Mouse (Mus musculus) limb, embryonic 11.5 days (tissue): Measurements from ENCODE around the gene Cryga. TPM values are rescaled to one million over a fixed set of nuclear protein-coding genes. Genes with fewer than 3 reads are reported as not detected.

Experiments
- ATAC-seq: fragments of 200-750 bp; cut with Nextera tagmentation; 2 replicates; pipeline ENCODE4 v1.8.0; 2017; ENCODE audit warnings: low read depth; ENCODE audit not compliant: insufficient number of reproducible peaks, low FRiP score, low TSS enrichment
- DNase-seq: peaks from one replicate; pipeline ENCODE4 v3.0.0-alpha.2; 2015; ENCODE audit warnings: low spot score
- H3K27ac ChIP-seq: fragments of 300-500 bp; sonication (generic); replicated peaks from 2 replicates; pipeline ENCODE4 v1.5.1; 2014; ENCODE audit warnings: low read depth, mild to moderate bottlenecking, low read length
- H3K27me3 ChIP-seq: fragments of 300-500 bp; sonication (generic); 2 replicates; pipeline ENCODE4 v1.6.1; 2014; ENCODE audit warnings: mild to moderate bottlenecking, low read length, mixed read lengths; ENCODE audit not compliant: control insufficient read depth, insufficient read depth
- H3K36me3 ChIP-seq: fragments of 300-500 bp; sonication (generic); 2 replicates; pipeline ENCODE4 v1.6.1; 2014; ENCODE audit warnings: mild to moderate bottlenecking, low read length, moderate library complexity, mixed read lengths; ENCODE audit not compliant: control insufficient read depth, insufficient read depth
- H3K4me1 ChIP-seq: fragments of 300-500 bp; sonication (generic); 2 replicates; pipeline ENCODE4 v1.6.1; 2014; ENCODE audit warnings: low read length, mixed read lengths; ENCODE audit not compliant: control insufficient read depth, insufficient read depth
- H3K4me2 ChIP-seq: fragments of 300-500 bp; sonication (generic); 2 replicates; pipeline ENCODE4 v1.6.1; 2014; ENCODE audit warnings: low read depth, mild to moderate bottlenecking, moderate library complexity; ENCODE audit not compliant: severe bottlenecking
- H3K4me3 ChIP-seq: fragments of 300-500 bp; sonication (generic); 2 replicates; pipeline ENCODE4 v1.5.1; 2014; ENCODE audit warnings: low read depth, low read length
- H3K9ac ChIP-seq: fragments of 300-500 bp; sonication (generic); 2 replicates; pipeline ENCODE4 v1.6.1; 2014; ENCODE audit warnings: mild to moderate bottlenecking, low read length
- H3K9me3 ChIP-seq: fragments of 300-500 bp; sonication (generic); 2 replicates; pipeline ENCODE4 v1.6.1; 2016; ENCODE audit warnings: low read length; ENCODE audit not compliant: control insufficient read depth
- whole genome bisulfite sequencing: fragments of 180-500 bp; shearing (Covaris S2); extraction: QIAGEN DNeasy Blood & Tissue Kit; methylation state at CpG from one replicate; pipeline ENCODE4 v1.1.7; 2014; 5-methylcytosine and 5-hydroxymethylcytosine counted together
- polyA plus RNA-seq: library from polyadenylated mRNA; unstranded; fragments of >200 nt; fragmentation: Nextera tagmentation; extraction: Ambion mirVana; gene quantifications from 2 replicates; pipeline ENCODE4 v1.2.1, GENCODE M21; 2014

Gene Cryga
- polyA plus RNA-seq, 1 experiment from 2014 or later = not detected

- Histone ChIP-seq H3K27me3 (no peaks in the 10 kb centered on the region), H3K9me3 (no peaks in the 10 kb centered on the region), H3K4me1 (no peaks in the 10 kb centered on the region), H3K4me2 (no peak overlapping the region), H3K9ac (no peak overlapping the region), H3K4me3 (no peak overlapping the region), H3K36me3 (no peaks in the 10 kb centered on the region), H3K27ac (no peak overlapping the region)
- ATAC-seq = no peak
- WGBS = 73% methylated on average over 25 of the region's 25 CpGs
- DNase-seq = no peak
These were observed 6.7 kb upstream of the Cryga start for GRCm38 (mm10) chr1:65109756-65110435.

- no peaks in the 10 kb centered on the region for H3K9me3 ChIP-seq
- DNase-seq (no peak), ATAC-seq (no peak)
- WGBS = 89% methylated on average over 8 of the region's 8 CpGs
- no peaks in the 10 kb centered on the region for H3K27me3 ChIP-seq
- H3K4me3 ChIP-seq = no peak overlapping the region
- H3K36me3 ChIP-seq = no peaks in the 10 kb centered on the region
- H3K9ac ChIP-seq = no peak overlapping the region
- H3K27ac ChIP-seq = no peak overlapping the region
- no peaks in the 10 kb centered on the region for H3K4me1 ChIP-seq
- H3K4me2 ChIP-seq = no peak overlapping the region
These were observed 6.0 kb upstream of the Cryga start for GRCm38 (mm10) chr1:65109196-65109595.

GRCm38 (mm10) chr1:65107654-65108279 is 4.6 kb upstream of the Cryga start:
- no peaks in the 10 kb centered on the region for H3K27me3 ChIP-seq
- no peaks in the 10 kb centered on the region for H3K36me3 ChIP-seq
- H3K4me3 ChIP-seq = no peak overlapping the region
- no peak overlapping the region for H3K9ac ChIP-seq
- 95% methylated on average over 10 of the region's 10 CpGs for WGBS
- DNase-seq (no peak), ATAC-seq (no peak)
- no peaks in the 10 kb centered on the region for H3K9me3 ChIP-seq
- no peak overlapping the region for H3K27ac ChIP-seq
- no peak overlapping the region for H3K4me2 ChIP-seq
- no peaks in the 10 kb centered on the region for H3K4me1 ChIP-seq

GRCm38 (mm10) chr1:65096953-65097352 is 6.2 kb downstream of the Cryga start:
- Histone ChIP-seq H3K4me1 (no peaks in the 10 kb centered on the region), H3K27me3 (no peaks in the 10 kb centered on the region), H3K9me3 (no peaks in the 10 kb centered on the region), H3K9ac (no peak overlapping the region), H3K4me2 (no peak overlapping the region), H3K4me3 (no peak overlapping the region), H3K27ac (no peak overlapping the region), H3K36me3 (no peaks in the 10 kb centered on the region)
- 80% methylated on average over 3 of the region's 3 CpGs for WGBS
- ATAC-seq (no peak), DNase-seq (no peak)

GRCm38 (mm10) chr1:65091566-65091965 is 11.6 kb downstream of the Cryga start:
- DNase-seq = no peak
- H3K36me3 ChIP-seq = no peaks in the 10 kb centered on the region
- no peak overlapping the region for H3K4me3 ChIP-seq
- no peaks in the 10 kb centered on the region for H3K4me1 ChIP-seq
- H3K27ac ChIP-seq = no peak overlapping the region
- H3K9ac ChIP-seq = no peak overlapping the region
- 88% methylated on average over 3 of the region's 3 CpGs for WGBS
- H3K4me2 ChIP-seq = no peak overlapping the region
- ATAC-seq = no peak
- no peaks in the 10 kb centered on the region for H3K27me3 ChIP-seq
- no peaks in the 10 kb centered on the region for H3K9me3 ChIP-seq

- H3K4me3 ChIP-seq = no peak overlapping the region
- ATAC-seq (no peak), DNase-seq (no peak)
- no peak overlapping the region for H3K9ac ChIP-seq
- no peaks in the 10 kb centered on the region for H3K9me3 ChIP-seq
- no peaks in the 10 kb centered on the region for H3K27me3 ChIP-seq
- WGBS = 84% methylated on average over 2 of the region's 2 CpGs
- H3K4me2 ChIP-seq = no peak overlapping the region
- no peak overlapping the region for H3K27ac ChIP-seq
- H3K4me1 ChIP-seq = no peaks in the 10 kb centered on the region
- H3K36me3 ChIP-seq = no peaks in the 10 kb centered on the region
These were observed 12.8 kb downstream of the Cryga start for GRCm38 (mm10) chr1:65090370-65090769.

GRCm38 (mm10) chr1:65088567-65089356 is 14.4 kb downstream of the Cryga start:
- no peaks in the 10 kb centered on the region for H3K27me3 ChIP-seq
- H3K4me2 ChIP-seq = no peak overlapping the region
- no peaks in the 10 kb centered on the region for H3K36me3 ChIP-seq
- no peak overlapping the region for H3K4me3 ChIP-seq
- no peak overlapping the region for H3K9ac ChIP-seq
- DNase-seq (no peak), ATAC-seq (no peak)
- no peaks in the 10 kb centered on the region for H3K4me1 ChIP-seq
- H3K9me3 ChIP-seq = no peaks in the 10 kb centered on the region
- no peak overlapping the region for H3K27ac ChIP-seq
- WGBS = 81% methylated on average over 6 of the region's 6 CpGs

- H3K4me2 ChIP-seq = no peak within 1 kb of the TSS
- no peak within 1 kb of the TSS for H3K9ac ChIP-seq
- ATAC-seq (no peak), DNase-seq (no peak)
- H3K27me3 ChIP-seq = no peaks in the 10 kb centered on the region
- H3K4me1 ChIP-seq = no peaks in the 10 kb centered on the region
- H3K9me3 ChIP-seq = no peaks in the 10 kb centered on the region
- no peak within 1 kb of the TSS for H3K4me3 ChIP-seq
- no peak within 1 kb of the TSS for H3K27ac ChIP-seq
- H3K36me3 ChIP-seq = no peaks in the 10 kb centered on the region
- WGBS = 35% methylated on average over 7 of the region's 7 CpGs
These were observed 21.0 kb downstream of the Cryga start, which contains the start of gene Crygb for GRCm38 (mm10) chr1:65082188-65082587. Crygb (minus strand) TSS chr1:65082288.
